Mouse (Mus musculus) forebrain, embryonic 16.5 days (tissue): ENCODE measurements around the gene Camk1g. TPM values are rescaled to one million over a fixed set of nuclear protein-coding genes. Genes with fewer than 3 reads are reported as not detected.

Experiments
- ATAC-seq: fragments of 200-750 bp; cut with Nextera tagmentation; 2 replicates; pipeline ENCODE4 v1.8.0; 2017; ENCODE audit warnings: mild to moderate bottlenecking, moderate library complexity
- H3K27ac ChIP-seq: fragments of 300-500 bp; sonication (generic); 2 replicates; pipeline ENCODE4 v1.5.1; 2014; ENCODE audit warnings: low read length, control low read depth
- H3K27me3 ChIP-seq: fragments of 300-500 bp; sonication (generic); replicated peaks from 2 replicates; pipeline ENCODE4 v1.6.1; 2014; ENCODE audit warnings: low read length; ENCODE audit not compliant: control insufficient read depth, insufficient read depth
- H3K36me3 ChIP-seq: fragments of 300-500 bp; sonication (generic); 2 replicates; pipeline ENCODE4 v1.6.1; 2014; ENCODE audit not compliant: control insufficient read depth, insufficient read depth
- H3K4me1 ChIP-seq: fragments of 300-500 bp; sonication (generic); replicated peaks from 2 replicates; pipeline ENCODE4 v1.6.1; 2014; ENCODE audit warnings: low read length; ENCODE audit not compliant: control insufficient read depth, insufficient read depth
- H3K4me2 ChIP-seq: fragments of 300-500 bp; sonication (generic); 2 replicates; pipeline ENCODE4 v1.6.1; 2014; ENCODE audit warnings: mild to moderate bottlenecking, low read length, control low read depth
- H3K4me3 ChIP-seq: fragments of 300-500 bp; sonication (generic); replicated peaks from 2 replicates; pipeline ENCODE4 v1.5.1; 2014; ENCODE audit warnings: mild to moderate bottlenecking, low read length, control low read depth
- H3K9ac ChIP-seq: fragments of 300-500 bp; sonication (generic); replicated peaks from 2 replicates; pipeline ENCODE4 v1.6.1; 2014; ENCODE audit warnings: low read depth, low read length, control low read depth
- H3K9me3 ChIP-seq: fragments of 300-500 bp; sonication (generic); 2 replicates; pipeline ENCODE4 v1.6.1; 2016; ENCODE audit warnings: low read length; ENCODE audit not compliant: control insufficient read depth
- WGBS: fragments of 180-500 bp; shearing (Covaris S2); extraction: QIAGEN DNeasy Blood & Tissue Kit; methylation state at CpG from one replicate; pipeline ENCODE4 v1.1.7; 2014; 5-methylcytosine and 5-hydroxymethylcytosine counted together
- polyA plus RNA-seq: library from polyadenylated mRNA; unstranded; fragments of >200 nt; fragmentation: Nextera tagmentation; extraction: Ambion mirVana; gene quantifications from 2 replicates; pipeline ENCODE4 v1.2.1, GENCODE M21; 2015

Gene Camk1g
- polyA plus RNA-seq, 1 experiment from 2014 or later: 51.9 TPM

- H3K27ac ChIP-seq: no peak overlapping the region
- 83% methylated on average over 2 of the region's 2 CpGs for WGBS
- no peak overlapping the region for H3K4me2 ChIP-seq
- no peaks in the 10 kb centered on the region for H3K4me1 ChIP-seq
- no peak for ATAC-seq
- no peaks in the 10 kb centered on the region for H3K9me3 ChIP-seq
- no peaks in the 10 kb centered on the region for H3K36me3 ChIP-seq
- H3K9ac ChIP-seq: no peak overlapping the region
- no peaks in the 10 kb centered on the region for H3K27me3 ChIP-seq
- no peak overlapping the region for H3K4me3 ChIP-seq
Measured at GRCm38 (mm10) chr1:193398728-193399437, 28.8 kb upstream of the Camk1g start.

GRCm38 (mm10) chr1:193397109-193397508 is 27.0 kb upstream of the Camk1g start:
- H3K9ac ChIP-seq: no peak overlapping the region
- no peak for ATAC-seq
- no peaks in the 10 kb centered on the region for H3K9me3 ChIP-seq
- no peaks in the 10 kb centered on the region for H3K36me3 ChIP-seq
- no peaks in the 10 kb centered on the region for H3K4me1 ChIP-seq
- no peak overlapping the region for H3K27ac ChIP-seq
- no peaks in the 10 kb centered on the region for H3K27me3 ChIP-seq
- no peak overlapping the region for H3K4me3 ChIP-seq
- no peak overlapping the region for H3K4me2 ChIP-seq

- WGBS: 78% methylated on average over 3 of the region's 3 CpGs
- H3K27ac ChIP-seq: no peak overlapping the region
Measured at GRCm38 (mm10) chr1:193392266-193392665, 22.2 kb upstream of the Camk1g start.

GRCm38 (mm10) chr1:193390004-193390403 is 19.9 kb upstream of the Camk1g start:
- Histone ChIP-seq H3K4me3 (no peak overlapping the region), H3K27me3 (no peaks in the 10 kb centered on the region), H3K4me2 (no peak overlapping the region), H3K27ac (no peak overlapping the region), H3K36me3 (no peaks in the 10 kb centered on the region), H3K9me3 (no peaks in the 10 kb centered on the region), H3K9ac (no peak overlapping the region), H3K4me1 (peaks cover 24% of the 10 kb centered on the region)
- 38% methylated on average over 12 of the region's 12 CpGs for WGBS
- ATAC-seq: no peak

More at GRCm38 (mm10) chr1:193392266-193392665, 22.2 kb upstream of the Camk1g start:
- no peaks in the 10 kb centered on the region for H3K27me3 ChIP-seq
- no peaks in the 10 kb centered on the region for H3K36me3 ChIP-seq
- no peaks in the 10 kb centered on the region for H3K9me3 ChIP-seq
- H3K4me3 ChIP-seq: no peak overlapping the region
- no peak overlapping the region for H3K9ac ChIP-seq
- no peak for ATAC-seq
- H3K4me1 ChIP-seq: peaks cover 12% of the 10 kb centered on the region
- H3K4me2 ChIP-seq: no peak overlapping the region

- no peaks in the 10 kb centered on the region for H3K36me3 ChIP-seq
- peak; percentile 18; the same call in 1 of the 2 replicates for ATAC-seq
- no peak overlapping the region for H3K4me3 ChIP-seq
- H3K4me2 ChIP-seq: no peak overlapping the region
- no peaks in the 10 kb centered on the region for H3K9me3 ChIP-seq
- no peaks in the 10 kb centered on the region for H3K27me3 ChIP-seq
- WGBS: 2% methylated on average over 3 of the region's 3 CpGs
- peaks cover 24% of the 10 kb centered on the region for H3K4me1 ChIP-seq
- H3K9ac ChIP-seq: no peak overlapping the region
- no peak overlapping the region for H3K27ac ChIP-seq
Measured at GRCm38 (mm10) chr1:193389505-193389904, 19.4 kb upstream of the Camk1g start.

- Histone ChIP-seq H3K4me3 (no peak overlapping the region), H3K4me1 (peaks cover 28% of the 10 kb centered on the region), H3K27ac (no peak overlapping the region), H3K4me2 (no peak overlapping the region), H3K36me3 (no peaks in the 10 kb centered on the region), H3K9me3 (no peaks in the 10 kb centered on the region), H3K9ac (no peak overlapping the region), H3K27me3 (no peaks in the 10 kb centered on the region)
- no peak for ATAC-seq
- WGBS: 30% methylated on average over 2 of the region's 2 CpGs
Measured at GRCm38 (mm10) chr1:193387241-193387640, 17.1 kb upstream of the Camk1g start.

- Histone ChIP-seq H3K9me3 (no peaks in the 10 kb centered on the region), H3K9ac (no peak overlapping the region), H3K4me3 (no peak overlapping the region), H3K36me3 (no peaks in the 10 kb centered on the region), H3K27me3 (no peaks in the 10 kb centered on the region), H3K4me2 (no peak overlapping the region), H3K4me1 (peaks cover 35% of the 10 kb centered on the region), H3K27ac (peak overlapping the region; percentile 44)
- peak; percentile 23 for ATAC-seq
- WGBS: 1% methylated on average over 5 of the region's 5 CpGs
Measured at GRCm38 (mm10) chr1:193386136-193386535, 16.0 kb upstream of the Camk1g start.

- Histone ChIP-seq H3K4me1 (peaks cover 23% of the 10 kb centered on the region), H3K27ac (no peak overlapping the region), H3K4me2 (peak overlapping the region; percentile 28), H3K4me3 (peak overlapping the region; percentile 19), H3K36me3 (no peaks in the 10 kb centered on the region), H3K9ac (no peak overlapping the region), H3K9me3 (no peaks in the 10 kb centered on the region), H3K27me3 (no peaks in the 10 kb centered on the region)
- ATAC-seq: 0 out of 2 replicates have a peak, but pooled peaks have one; percentile 5
- 4% methylated on average over 8 of the region's 8 CpGs for WGBS
Measured at GRCm38 (mm10) chr1:193382841-193383462, 12.9 kb upstream of the Camk1g start.

- WGBS: under 1% methylated on average over 8 of the region's 8 CpGs
Measured at GRCm38 (mm10) chr1:193382435-193382834, 12.3 kb upstream of the Camk1g start.

More at GRCm38 (mm10) chr1:193382435-193382834, 12.3 kb upstream of the Camk1g start:
- no peak overlapping the region for H3K27ac ChIP-seq
- ATAC-seq: peak; percentile 60
- no peaks in the 10 kb centered on the region for H3K9me3 ChIP-seq
- peak overlapping the region; percentile 19 for H3K4me3 ChIP-seq
- H3K27me3 ChIP-seq: no peaks in the 10 kb centered on the region
- no peak overlapping the region for H3K9ac ChIP-seq
- H3K4me2 ChIP-seq: peak overlapping the region; percentile 28
- H3K4me1 ChIP-seq: peaks cover 23% of the 10 kb centered on the region
- H3K36me3 ChIP-seq: no peaks in the 10 kb centered on the region
